ENCODE assay signal across 8 mouse cellular contexts in the genomic region with DNA sequence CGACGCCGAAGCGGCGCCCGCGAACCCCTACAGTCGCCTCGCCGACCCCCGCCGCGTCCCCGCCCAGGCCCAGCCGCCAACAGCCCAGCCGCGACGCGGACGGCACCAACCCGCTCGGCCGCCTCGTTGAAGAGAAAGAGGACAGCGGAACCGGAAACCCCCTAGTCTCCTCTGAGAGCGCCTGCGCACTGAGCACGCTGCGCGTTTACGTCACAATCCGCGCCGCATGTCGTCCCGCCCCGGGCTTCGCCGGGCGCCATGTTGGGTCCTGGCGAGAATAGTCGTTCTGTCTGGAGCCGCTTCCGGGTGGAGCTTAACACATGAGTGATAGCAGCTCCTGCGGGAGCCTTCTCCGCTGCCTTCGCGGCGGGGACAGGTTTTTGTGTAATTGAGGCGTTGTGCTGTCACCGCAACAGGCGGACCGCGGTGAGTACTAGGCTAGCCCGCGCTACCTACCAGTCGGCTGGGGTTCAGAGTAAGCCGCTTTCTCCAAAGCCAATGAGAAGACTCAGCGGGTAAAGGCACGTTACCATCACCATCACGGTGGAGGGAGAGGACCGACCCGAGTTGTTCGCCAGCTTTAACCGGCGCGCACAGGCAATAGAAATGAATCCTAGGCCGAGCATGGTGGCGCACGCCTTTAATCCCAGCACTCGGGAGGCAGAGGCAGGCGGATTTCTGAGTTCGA. TPM values are rescaled to one million over a fixed set of nuclear protein-coding genes. Genes with fewer than 3 reads are reported as not detected.
A peak's percentile ranks its signal among the peaks of the same experiment; 100 is the strongest.
DNase-seq lines count a peak whose midpoint lies in the region; ATAC-seq lines count a peak whose summit lies in the region.

A gene (minus strand): TSS at position 574 of the 688 bp plus-strand sequence.

- 2% methylated on average over 74 of the region's 74 CpGs for WGBS in forebrain, embryonic 10.5 days
- 1% methylated on average over 74 of the region's 74 CpGs for WGBS in heart, embryonic 15.5 days
- under 1% methylated on average over 74 of the region's 74 CpGs for WGBS in liver, embryonic 15.5 days (ENCODE audit: insufficient replicate concordance)
- WGBS in neural tube, embryonic 12.5 days = 1% methylated on average over 73 of the region's 74 CpGs

- peak within 1 kb of the TSS; percentile 97 for H3K9ac ChIP-seq in heart, embryonic 15.5 days
- peak within 1 kb of the TSS; percentile 97 for H3K9ac ChIP-seq in liver, embryonic 15.5 days
- H3K9ac ChIP-seq in neural tube, embryonic 12.5 days = peak within 1 kb of the TSS; percentile 97

- peak; percentile 87 for ATAC-seq in CD4-positive, CD25-positive, alpha-beta regulatory T cell, adult 4 months
- ATAC-seq in heart, embryonic 15.5 days (replicated peaks; ENCODE audit: insufficient number of reproducible peaks, insufficient read depth, low FRiP score, low read depth) = peak; percentile 85
- peak; percentile 74 for ATAC-seq in liver, embryonic 15.5 days (ENCODE audit: insufficient read depth)
- ATAC-seq in neural tube, embryonic 12.5 days (ENCODE audit: low FRiP score, low read depth) = peak; percentile 77

- peak within 1 kb of the TSS; percentile 98 for H3K4me3 ChIP-seq in forebrain, embryonic 10.5 days
- peak within 1 kb of the TSS; percentile 90 for H3K4me3 ChIP-seq in heart, embryonic 15.5 days
- H3K4me3 ChIP-seq in liver, embryonic 15.5 days (replicated peaks) = peak within 1 kb of the TSS; percentile 97
- H3K4me3 ChIP-seq in neural tube, embryonic 12.5 days = peak within 1 kb of the TSS; percentile 98

- H3K9me3 ChIP-seq in forebrain, embryonic 10.5 days = no peaks in the 10 kb centered on the region
- H3K9me3 ChIP-seq in heart, embryonic 15.5 days (replicated peaks) = no peaks in the 10 kb centered on the region
- H3K9me3 ChIP-seq in liver, embryonic 15.5 days (replicated peaks) = no peaks in the 10 kb centered on the region
- H3K9me3 ChIP-seq in neural tube, embryonic 12.5 days = no peaks in the 10 kb centered on the region

- DNase-seq in c-Kit-negative CD71-positive TER-119-positive erythroid progenitor cells, embryonic 14.5 days (ENCODE audit: low read depth, low spot score) = peak; percentile 94
- DNase-seq in forebrain, embryonic 10.5 days (ENCODE audit: extremely low spot score, low spot score) = peak; percentile 97
- peak; percentile 97 for DNase-seq in kidney, postnatal 36 days
- peak; percentile 95 for DNase-seq in telencephalon, adult 2 months (ENCODE audit: low read depth, low spot score)

- H3K27me3 ChIP-seq in forebrain, embryonic 10.5 days (ENCODE audit: poor library complexity, severe bottlenecking) = no peaks in the 10 kb centered on the region
- H3K27me3 ChIP-seq in heart, embryonic 15.5 days = no peaks in the 10 kb centered on the region
- no peaks in the 10 kb centered on the region for H3K27me3 ChIP-seq in liver, embryonic 15.5 days
- no peaks in the 10 kb centered on the region for H3K27me3 ChIP-seq in neural tube, embryonic 12.5 days (replicated peaks)

- peaks cover 47% of the 10 kb centered on the region for H3K4me1 ChIP-seq in forebrain, embryonic 10.5 days
- peaks cover 45% of the 10 kb centered on the region for H3K4me1 ChIP-seq in heart, embryonic 15.5 days (replicated peaks)
- H3K4me1 ChIP-seq in liver, embryonic 15.5 days (replicated peaks) = peaks cover 62% of the 10 kb centered on the region
- H3K4me1 ChIP-seq in neural tube, embryonic 12.5 days = peaks cover 31% of the 10 kb centered on the region

- peak within 1 kb of the TSS; percentile 97 for H3K27ac ChIP-seq in forebrain, embryonic 10.5 days
- H3K27ac ChIP-seq in heart, embryonic 15.5 days = peak within 1 kb of the TSS; percentile 98
- H3K27ac ChIP-seq in liver, embryonic 15.5 days (replicated peaks) = peak within 1 kb of the TSS; percentile 100
- H3K27ac ChIP-seq in neural tube, embryonic 12.5 days = peak within 1 kb of the TSS; percentile 85

- H3K36me3 ChIP-seq in forebrain, embryonic 10.5 days (replicated peaks) = peaks cover 63% of the 10 kb centered on the region
- peaks cover 23% of the 10 kb centered on the region for H3K36me3 ChIP-seq in heart, embryonic 15.5 days
- H3K36me3 ChIP-seq in liver, embryonic 15.5 days (replicated peaks) = peaks cover 50% of the 10 kb centered on the region
- peaks cover 38% of the 10 kb centered on the region for H3K36me3 ChIP-seq in neural tube, embryonic 12.5 days

- peak within 1 kb of the TSS; percentile 91 for H3K4me2 ChIP-seq in heart, embryonic 15.5 days
- peak within 1 kb of the TSS; percentile 85 for H3K4me2 ChIP-seq in liver, embryonic 15.5 days
- peak within 1 kb of the TSS; percentile 90 for H3K4me2 ChIP-seq in neural tube, embryonic 12.5 days (replicated peaks)

RNA-seq across cellular contexts. Expression of the gene that starts here (rescaled TPM):
- polyA plus RNA-seq in CD4-positive, CD25-positive, alpha-beta regulatory T cell, adult 4 months (2017; shearing (Covaris generic)) = 1,000 to 10,000 TPM; 3,148 to 3,732 TPM
- 879 and 899 TPM in 2 replicates for polyA plus RNA-seq in forebrain, embryonic 10.5 days (2016; fragmentation: Nextera tagmentation; extraction: Ambion mirVana)
- 684 and 768 TPM in 2 replicates for polyA plus RNA-seq in heart, embryonic 15.5 days (2015; fragmentation: Nextera tagmentation; extraction: Ambion mirVana)
- polyA plus RNA-seq in liver, embryonic 15.5 days (2015; fragmentation: Nextera tagmentation; extraction: Ambion mirVana) = 466 and 562 TPM in 2 replicates
- 766 and 781 TPM in 2 replicates for polyA plus RNA-seq in neural tube, embryonic 12.5 days (2016; fragmentation: Nextera tagmentation; extraction: Ambion mirVana)

Comparison
In these comparisons a context has a peak if more than half of its experiments do, and no peak if none do; other contexts are left out.
1. Peak in every context shown above with its lines: DNase-seq, ATAC-seq, H3K4me3 ChIP-seq and H3K27ac ChIP-seq.